Comparison of ENCODE assay signal across 13 mouse cellular contexts in the genomic region with DNA sequence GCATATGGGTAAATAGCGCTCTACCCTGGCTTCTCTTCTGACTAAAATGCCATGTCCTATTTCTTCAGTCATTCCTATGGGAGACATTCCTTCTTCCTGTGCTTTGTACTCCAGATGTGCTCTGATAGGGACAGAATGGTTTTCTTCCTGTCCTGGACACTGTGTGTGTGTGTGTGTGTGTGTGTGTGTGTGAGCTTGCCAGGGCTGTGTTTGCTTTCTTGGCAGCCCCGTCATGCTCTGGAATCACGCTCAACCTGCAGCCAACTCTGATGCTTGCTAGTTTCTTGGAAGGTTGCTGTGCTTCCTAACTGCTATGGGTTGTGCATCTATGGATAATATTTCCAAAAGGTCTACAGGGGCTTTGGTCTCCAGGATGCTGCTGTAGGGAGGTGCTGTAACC. TPM values are rescaled to one million over a fixed set of nuclear protein-coding genes. Genes with fewer than 3 reads are reported as not detected.
DNase-seq lines count a peak whose midpoint lies in the region; ATAC-seq and TF ChIP-seq lines count a peak whose summit lies in the region.
"Had no signal": no experiment of that assay in that cellular context is flagged by ENCODE, and none has a peak within 500 bp of the region (broad histone marks: within the 10 kb centered on the region; RNA-seq: fewer than 3 reads in every experiment).

No protein-coding gene starts in this region.

- H3K4me2 ChIP-seq in hindbrain, postnatal 0 days (ENCODE audit: low read depth, low read length): no peak overlapping the region
- H3K4me2 ChIP-seq in hindbrain, embryonic 12.5 days (replicated peaks): no peak overlapping the region
- H3K4me2 ChIP-seq in lung, embryonic 16.5 days (ENCODE audit: low read depth, low read length): no peak overlapping the region
- H3K4me2 ChIP-seq: liver, embryonic 11.5 days; stomach, embryonic 15.5 days had no signal

- no peaks in the 10 kb centered on the region for H3K36me3 ChIP-seq in hindbrain, postnatal 0 days (ENCODE audit: insufficient read depth, low read length)
- no peaks in the 10 kb centered on the region for H3K36me3 ChIP-seq in hindbrain, embryonic 12.5 days
- peaks cover 7% of the 10 kb centered on the region; the same call in 1 of the 2 replicates for H3K36me3 ChIP-seq in embryonic facial prominence, embryonic 10.5 days (replicated peaks)
- H3K36me3 ChIP-seq in lung, embryonic 16.5 days (ENCODE audit: control insufficient read depth, insufficient read depth, low read length): no peaks in the 10 kb centered on the region
- H3K36me3 ChIP-seq in forebrain, embryonic 10.5 days (replicated peaks): no peaks in the 10 kb centered on the region
- H3K36me3 ChIP-seq: stomach, embryonic 15.5 days had no signal

- WGBS in hindbrain, postnatal 0 days: 62% methylated on average over 3 of the region's 3 CpGs
- WGBS in hindbrain, embryonic 12.5 days: 81% methylated on average over 3 of the region's 3 CpGs
- 79% methylated on average over 3 of the region's 3 CpGs for WGBS in embryonic facial prominence, embryonic 10.5 days
- WGBS in lung, embryonic 16.5 days: 42% methylated on average over 3 of the region's 3 CpGs
- 95% methylated on average over 3 of the region's 3 CpGs for WGBS in forebrain, embryonic 10.5 days

- no peaks in the 10 kb centered on the region for H3K4me1 ChIP-seq in hindbrain, postnatal 0 days (ENCODE audit: insufficient read depth, low read length)
- peaks cover 2% of the 10 kb centered on the region for H3K4me1 ChIP-seq in hindbrain, embryonic 12.5 days
- H3K4me1 ChIP-seq in embryonic facial prominence, embryonic 10.5 days: peaks cover 29% of the 10 kb centered on the region
- H3K4me1 ChIP-seq in lung, embryonic 16.5 days (replicated peaks; ENCODE audit: control insufficient read depth, insufficient read depth, low read length): no peaks in the 10 kb centered on the region
- H3K4me1 ChIP-seq in forebrain, embryonic 10.5 days: peaks cover 18% of the 10 kb centered on the region
- H3K4me1 ChIP-seq: stomach, embryonic 15.5 days had no signal

- peak; percentile 11 for DNase-seq in embryo, embryonic 9.5 days (ENCODE audit: extremely low spot score)
- no peak for DNase-seq in embryo, embryonic 11 days
- peak; percentile 37 for DNase-seq in hindbrain, postnatal 0 days (ENCODE audit: low spot score)
- DNase-seq in embryonic facial prominence, embryonic 10.5 days (ENCODE audit: low spot score): peak; percentile 17
- DNase-seq in adipocyte (ENCODE audit: low spot score): no peak
- DNase-seq in forebrain, embryonic 10.5 days (ENCODE audit: extremely low spot score, low spot score): no peak
- DNase-seq: right cerebral cortex, postnatal 4 days had no signal

- H3K27ac ChIP-seq in hindbrain, postnatal 0 days: no peak overlapping the region
- H3K27ac ChIP-seq in hindbrain, embryonic 12.5 days: no peak overlapping the region
- no peak overlapping the region for H3K27ac ChIP-seq in embryonic facial prominence, embryonic 10.5 days (replicated peaks)
- no peak overlapping the region for H3K27ac ChIP-seq in lung, embryonic 16.5 days (ENCODE audit: low read length)
- no peak overlapping the region for H3K27ac ChIP-seq in forebrain, embryonic 10.5 days
- H3K27ac ChIP-seq: kidney, postnatal 0 days; stomach, embryonic 15.5 days had no signal

- H3K27me3 ChIP-seq in hindbrain, postnatal 0 days (ENCODE audit: insufficient read depth, low read length): no peaks in the 10 kb centered on the region
- peaks cover 9% of the 10 kb centered on the region; the same call in 1 of the 2 replicates for H3K27me3 ChIP-seq in hindbrain, embryonic 12.5 days
- peaks cover 7% of the 10 kb centered on the region; the same call in 1 of the 2 replicates for H3K27me3 ChIP-seq in embryonic facial prominence, embryonic 10.5 days (replicated peaks; ENCODE audit: low read depth, poor library complexity, severe bottlenecking)
- no peaks in the 10 kb centered on the region for H3K27me3 ChIP-seq in lung, embryonic 16.5 days (ENCODE audit: control insufficient read depth, insufficient read depth, low read depth, low read length)
- H3K27me3 ChIP-seq in forebrain, embryonic 10.5 days (ENCODE audit: poor library complexity, severe bottlenecking): peaks cover 42% of the 10 kb centered on the region
- H3K27me3 ChIP-seq: stomach, embryonic 15.5 days had no signal

- no peak overlapping the region for H3K9ac ChIP-seq in hindbrain, postnatal 0 days (replicated peaks; ENCODE audit: low read length)
- no peak overlapping the region for H3K9ac ChIP-seq in hindbrain, embryonic 12.5 days
- no peak overlapping the region for H3K9ac ChIP-seq in lung, embryonic 16.5 days (ENCODE audit: low read length)
- H3K9ac ChIP-seq: stomach, embryonic 15.5 days had no signal

- ATAC-seq in hindbrain, postnatal 0 days: no peak
- no peak for ATAC-seq in hindbrain, embryonic 12.5 days (ENCODE audit: low FRiP score)
- ATAC-seq in lung, embryonic 16.5 days (ENCODE audit: low read depth): peak; percentile 34; the same call in 1 of the 2 replicates

- no peak for TF ChIP-seq CTCF in hindbrain, postnatal 0 days (IDR thresholded peaks at IDR 0.05; ENCODE audit: low read depth)

- no peak overlapping the region for H3K4me3 ChIP-seq in hindbrain, postnatal 0 days (ENCODE audit: low read length)
- H3K4me3 ChIP-seq in hindbrain, embryonic 12.5 days: no peak overlapping the region
- no peak overlapping the region for H3K4me3 ChIP-seq in embryonic facial prominence, embryonic 10.5 days
- H3K4me3 ChIP-seq in lung, embryonic 16.5 days (ENCODE audit: low read length): no peak overlapping the region
- H3K4me3 ChIP-seq in forebrain, embryonic 10.5 days: no peak overlapping the region
- H3K4me3 ChIP-seq: stomach, embryonic 15.5 days had no signal

- no peaks in the 10 kb centered on the region for H3K9me3 ChIP-seq in hindbrain, postnatal 0 days (ENCODE audit: low read length)
- no peaks in the 10 kb centered on the region for H3K9me3 ChIP-seq in hindbrain, embryonic 12.5 days (replicated peaks)
- peaks cover 3% of the 10 kb centered on the region; the same call in 1 of the 2 replicates for H3K9me3 ChIP-seq in embryonic facial prominence, embryonic 10.5 days
- H3K9me3 ChIP-seq in lung, embryonic 16.5 days (ENCODE audit: control insufficient read depth, low read length): peaks cover 2% of the 10 kb centered on the region; the same call in 1 of the 2 replicates
- peaks cover 4% of the 10 kb centered on the region; the same call in 1 of the 2 replicates for H3K9me3 ChIP-seq in forebrain, embryonic 10.5 days
- H3K9me3 ChIP-seq: stomach, embryonic 15.5 days had no signal

RNA-seq across cellular contexts. Expression of gene Spon1, which starts 9.1 kb away (rescaled TPM):
- total RNA-seq in hindbrain, postnatal 0 days (2014; rRNA removed): 42.6 and 43.8 TPM in 2 replicates
- polyA plus RNA-seq in hindbrain, postnatal 0 days (2015; fragmentation: Nextera tagmentation; extraction: Ambion mirVana): 50.3 TPM in 2 replicates
- 107 and 150 TPM in 2 replicates for polyA plus RNA-seq in hindbrain, embryonic 12.5 days (2016; fragmentation: Nextera tagmentation; extraction: Ambion mirVana)
- 22.3 and 22.8 TPM in 2 replicates for polyA plus RNA-seq in embryonic facial prominence, embryonic 10.5 days (2016; fragmentation: Nextera tagmentation; extraction: Ambion mirVana)
- polyA plus RNA-seq in lung, embryonic 16.5 days (2015; fragmentation: Nextera tagmentation; extraction: Ambion mirVana): 13.7 and 13.9 TPM in 2 replicates
- 10.3 and 12.9 TPM in 2 replicates for polyA plus RNA-seq in forebrain, embryonic 10.5 days (2016; fragmentation: Nextera tagmentation; extraction: Ambion mirVana)
- total RNA-seq: hematopoietic stem cell, adult 5-6 weeks had no signal

Comparison
In these comparisons a context has a peak if more than half of its experiments do, and no peak if none do; other contexts are left out.
1. DNase-seq: peak in embryo, embryonic 9.5 days (single experiment), hindbrain, postnatal 0 days (single experiment) and embryonic facial prominence, embryonic 10.5 days (single experiment); none in embryo, embryonic 11 days (single experiment), adipocyte (single experiment) and forebrain, embryonic 10.5 days (single experiment).